Mouse (Mus musculus): ENCODE data around the gene Carmil3.

- TF ChIP-seq CTCF (IDR thresholded peaks at IDR 0.05 in 2 of 3, conservative IDR thresholded peaks at IDR 0.05 in 1 of 3; ENCODE audit: control insufficient read depth in 1 of 3, insufficient read depth in 1 of 3, low read depth in 2 of 3, low read length in 3 of 3, poor library complexity in 1 of 3, severe bottlenecking in 1 of 3) (no peak), NRF1 (IDR thresholded peaks at IDR 0.05; ENCODE audit: insufficient read depth, low read depth, low read length, poor library complexity, severe bottlenecking) (no peak), SIN3A (IDR thresholded peaks at IDR 0.05; ENCODE audit: low read length) (no peak)
These were observed 17.4 kb downstream of the Carmil3 start for GRCm38 (mm10) chr14:55507801-55508200.
